Mouse (Mus musculus): ENCODE data around the gene Trabd2b.

The Trabd2b gene

DNA sequence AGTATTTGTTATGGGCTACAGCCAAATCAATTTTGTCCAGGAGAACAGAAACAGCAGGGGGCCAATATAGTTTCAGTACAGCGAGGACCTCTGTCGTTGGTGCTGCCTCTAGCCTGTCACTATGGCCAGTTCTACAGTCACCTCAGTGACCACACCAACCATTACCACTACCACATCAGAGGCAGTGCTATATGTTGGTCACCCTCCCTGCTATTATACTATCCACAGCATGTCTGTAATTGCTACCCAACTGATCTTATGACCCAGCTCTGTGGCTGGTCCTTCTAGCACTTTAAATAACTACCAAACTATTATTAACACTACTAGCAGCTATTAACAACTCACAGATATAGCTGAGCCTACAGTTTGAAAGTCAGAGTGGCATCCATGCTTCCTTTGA lies 87.5 kb downstream of the Trabd2b start:
- no peak for DNase-seq (ENCODE audit: low read depth, low spot score)

DNA sequence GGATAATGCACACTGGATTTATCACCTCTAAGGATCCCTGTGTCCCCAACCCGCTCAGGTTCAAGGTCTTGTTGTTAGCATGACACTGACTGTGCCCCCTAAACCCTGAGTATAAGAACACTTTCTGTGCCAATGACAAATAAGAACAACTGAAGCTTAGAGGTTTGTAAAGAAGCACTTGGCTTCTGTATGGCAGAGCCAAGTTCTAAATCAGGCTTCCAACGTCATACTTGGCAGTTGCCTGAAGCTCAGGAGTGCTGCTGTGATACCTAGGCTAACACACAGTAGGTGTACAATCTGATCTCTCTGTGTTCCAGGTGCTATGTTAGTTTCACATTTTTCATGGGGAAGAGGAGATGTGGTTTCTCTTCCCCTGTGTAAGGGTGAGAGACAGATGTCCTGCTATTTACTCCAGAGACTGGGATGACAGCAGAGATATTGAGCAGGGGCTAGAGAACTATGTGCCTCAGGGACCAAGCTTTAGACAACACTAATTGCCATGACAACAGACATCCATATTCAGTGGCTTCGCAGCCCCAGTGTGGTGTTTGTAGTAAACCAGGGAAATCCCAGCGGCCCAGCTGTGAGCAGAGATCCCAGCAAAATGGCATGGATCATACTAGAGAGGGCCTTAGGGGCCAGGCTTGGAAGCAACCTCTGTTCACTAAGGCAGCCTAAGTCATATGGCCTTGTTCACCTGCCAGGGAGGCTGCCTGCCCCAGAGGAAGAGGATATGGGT lies 89.3 kb downstream of the Trabd2b start:
- no peak for DNase-seq (ENCODE audit: low read depth, low spot score)

GRCm38 (mm10) chr4:114499650-114500049 lies 93.1 kb downstream of the Trabd2b start:
- DNase-seq (ENCODE audit: low read depth, low spot score) = no peak

GRCm38 (mm10) chr4:114500317-114500716 lies 93.8 kb downstream of the Trabd2b start:
- DNase-seq (ENCODE audit: low read depth, low spot score) = no peak

DNA sequence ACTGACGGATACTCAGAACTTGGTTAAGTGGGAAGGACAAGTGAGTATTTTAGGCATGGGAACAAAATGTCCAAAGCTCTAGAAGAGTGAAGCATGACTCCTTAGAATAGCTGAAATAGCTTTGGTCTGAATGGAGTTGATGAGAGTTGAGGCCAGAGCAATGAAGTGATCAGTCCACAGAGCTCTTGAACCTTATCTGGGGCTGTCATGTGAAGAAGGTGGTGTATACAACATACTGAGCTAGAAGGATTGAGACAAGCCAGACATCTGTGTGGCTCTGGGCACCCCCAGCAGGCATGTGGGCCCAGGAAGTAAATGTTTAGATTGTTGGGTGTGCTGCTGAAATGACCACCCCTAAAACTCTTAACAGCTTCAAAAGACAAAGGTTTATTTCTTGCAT lies 94.5 kb downstream of the Trabd2b start:
- DNase-seq (ENCODE audit: low read depth, low spot score) = no peak

- DNase-seq (ENCODE audit: low read depth, low spot score) = no peak
Measured at GRCm38 (mm10) chr4:114501611-114502010, 95.1 kb downstream of the Trabd2b start.

DNA sequence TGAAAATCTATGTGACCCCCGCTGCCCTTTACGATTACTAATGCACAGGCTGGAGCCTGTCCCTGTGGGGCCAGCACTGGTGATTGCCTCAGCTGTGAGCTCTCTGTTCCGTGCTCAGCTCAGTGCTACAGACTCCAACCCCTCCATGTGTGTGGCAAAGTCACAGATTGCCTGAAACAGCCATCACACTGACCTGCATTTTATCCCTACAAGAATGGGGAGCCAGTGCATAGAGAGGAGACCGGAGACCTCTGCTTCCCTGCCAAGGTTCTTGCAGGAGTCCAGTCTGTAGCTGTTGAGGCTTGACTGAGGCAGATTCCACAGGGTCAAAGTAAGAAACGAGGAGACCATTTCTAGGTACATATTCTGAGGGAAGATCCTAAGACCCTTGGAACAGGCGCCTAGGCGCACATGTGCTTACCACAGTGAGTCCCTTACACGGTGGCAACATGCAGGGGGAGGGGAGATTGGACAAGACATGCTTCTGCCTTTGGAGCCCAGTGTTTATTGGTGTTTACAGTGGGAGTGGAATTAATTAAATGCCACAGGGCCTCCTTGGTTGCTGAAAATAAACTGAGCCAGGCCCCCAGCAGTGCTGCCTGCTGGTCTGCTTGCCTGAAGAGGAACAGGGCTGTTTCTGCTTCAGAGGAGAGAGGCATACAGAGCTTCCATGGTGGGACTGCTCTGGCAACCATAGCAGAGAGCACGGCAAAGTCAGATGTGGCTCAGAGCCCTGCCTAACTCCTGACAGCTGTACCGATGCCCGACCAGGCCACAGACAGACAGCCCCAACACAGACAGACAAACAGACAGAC lies 97.9 kb downstream of the Trabd2b start:
- DNase-seq (ENCODE audit: low read depth, low spot score) = no peak

GRCm38 (mm10) chr4:114509601-114510000 lies 103.1 kb downstream of the Trabd2b start:
- no peak for DNase-seq (ENCODE audit: low read depth, low spot score)

DNA sequence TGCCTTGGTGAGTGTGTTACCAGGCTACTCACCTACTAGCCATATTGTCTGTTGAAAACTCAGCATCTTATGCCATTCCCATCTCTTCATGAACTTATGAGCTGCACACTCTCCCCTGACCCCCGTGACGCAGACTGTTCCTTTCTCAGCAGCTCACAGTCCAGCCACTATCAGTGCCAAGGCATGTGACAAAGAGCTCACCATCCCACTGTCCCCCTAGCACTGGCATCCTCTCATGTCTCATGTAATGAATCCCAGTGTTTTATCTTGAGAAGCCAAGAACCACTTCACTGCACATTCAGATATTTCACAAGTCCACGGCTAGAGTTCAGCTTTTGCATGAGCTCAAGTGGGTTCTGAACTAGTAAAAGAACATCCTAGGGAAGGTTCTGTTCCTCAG lies 105.1 kb downstream of the Trabd2b start:
- DNase-seq (ENCODE audit: low read depth, low spot score) = no peak

- DNase-seq (ENCODE audit: low read depth, low spot score) = no peak
Measured at GRCm38 (mm10) chr4:114513149-114513548, 106.6 kb downstream of the Trabd2b start.

GRCm38 (mm10) chr4:114515330-114515771 lies 108.8 kb downstream of the Trabd2b start:
- no peak for DNase-seq (ENCODE audit: low read depth, low spot score)

DNA sequence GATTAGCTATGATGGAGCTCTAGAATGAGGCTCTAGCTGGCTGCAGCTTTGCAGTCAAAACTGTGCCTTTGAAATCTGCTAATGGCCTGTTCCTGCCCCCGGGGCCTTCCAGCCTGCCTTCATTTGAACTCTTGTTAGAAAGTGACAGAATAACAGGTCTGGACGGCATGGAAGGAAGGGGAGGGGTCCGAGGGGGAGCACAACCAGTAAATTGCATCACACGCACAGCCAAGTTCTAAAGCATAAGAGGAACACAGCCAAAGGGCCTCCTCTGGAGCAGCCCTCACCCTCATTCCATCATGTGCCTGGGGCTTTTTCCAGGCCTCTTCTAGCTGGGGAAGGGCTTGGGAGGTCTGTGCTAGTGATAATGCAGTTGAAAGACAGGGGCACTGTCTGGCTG lies 110.1 kb downstream of the Trabd2b start:
- DNase-seq (ENCODE audit: low read depth, low spot score) = no peak

- DNase-seq (ENCODE audit: low read depth, low spot score) = no peak
Measured at GRCm38 (mm10) chr4:114518061-114518460, 111.5 kb downstream of the Trabd2b start.

GRCm38 (mm10) chr4:114518571-114518970 lies 112.0 kb downstream of the Trabd2b start:
- DNase-seq (ENCODE audit: low read depth, low spot score) = no peak

DNA sequence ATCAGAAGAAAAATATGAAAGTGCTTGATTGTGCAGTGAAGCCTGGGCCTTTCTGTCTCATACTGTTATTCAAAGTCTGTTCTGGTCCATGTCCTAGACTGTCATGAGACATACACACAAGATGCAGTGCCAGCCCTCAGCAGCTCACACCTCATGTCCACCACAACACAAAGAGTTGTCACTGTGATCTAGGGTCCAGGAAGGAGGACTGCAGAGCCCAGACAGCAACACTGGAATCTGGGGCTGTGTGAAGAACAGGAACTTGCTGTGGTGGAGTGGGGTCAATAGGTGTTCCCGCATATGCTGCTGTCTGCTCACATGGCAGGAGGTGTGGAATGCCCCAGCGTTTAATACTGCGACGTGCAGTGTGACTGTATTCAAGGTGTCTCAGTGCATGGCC lies 112.8 kb downstream of the Trabd2b start:
- DNase-seq (ENCODE audit: low read depth, low spot score) = no peak

DNA sequence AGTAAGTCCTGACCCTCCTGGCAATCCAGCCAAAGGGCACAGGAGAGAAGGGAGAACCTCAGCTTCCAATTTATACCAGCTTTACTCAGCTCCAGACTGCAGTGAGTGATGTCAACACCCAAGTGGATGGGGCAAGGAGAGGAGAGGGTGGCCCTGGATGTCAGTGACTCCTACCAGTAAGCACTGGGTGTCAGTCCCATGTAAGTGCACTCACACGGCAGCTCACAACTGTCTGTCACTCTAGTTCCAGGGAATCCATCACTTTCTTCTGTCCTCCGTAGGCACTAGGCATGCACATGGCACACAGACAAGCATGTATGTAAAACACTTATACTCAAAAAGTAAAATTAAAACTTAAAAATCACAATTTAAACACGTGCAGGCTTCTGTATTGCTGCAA lies 113.4 kb downstream of the Trabd2b start:
- DNase-seq (ENCODE audit: low read depth, low spot score) = no peak

DNA sequence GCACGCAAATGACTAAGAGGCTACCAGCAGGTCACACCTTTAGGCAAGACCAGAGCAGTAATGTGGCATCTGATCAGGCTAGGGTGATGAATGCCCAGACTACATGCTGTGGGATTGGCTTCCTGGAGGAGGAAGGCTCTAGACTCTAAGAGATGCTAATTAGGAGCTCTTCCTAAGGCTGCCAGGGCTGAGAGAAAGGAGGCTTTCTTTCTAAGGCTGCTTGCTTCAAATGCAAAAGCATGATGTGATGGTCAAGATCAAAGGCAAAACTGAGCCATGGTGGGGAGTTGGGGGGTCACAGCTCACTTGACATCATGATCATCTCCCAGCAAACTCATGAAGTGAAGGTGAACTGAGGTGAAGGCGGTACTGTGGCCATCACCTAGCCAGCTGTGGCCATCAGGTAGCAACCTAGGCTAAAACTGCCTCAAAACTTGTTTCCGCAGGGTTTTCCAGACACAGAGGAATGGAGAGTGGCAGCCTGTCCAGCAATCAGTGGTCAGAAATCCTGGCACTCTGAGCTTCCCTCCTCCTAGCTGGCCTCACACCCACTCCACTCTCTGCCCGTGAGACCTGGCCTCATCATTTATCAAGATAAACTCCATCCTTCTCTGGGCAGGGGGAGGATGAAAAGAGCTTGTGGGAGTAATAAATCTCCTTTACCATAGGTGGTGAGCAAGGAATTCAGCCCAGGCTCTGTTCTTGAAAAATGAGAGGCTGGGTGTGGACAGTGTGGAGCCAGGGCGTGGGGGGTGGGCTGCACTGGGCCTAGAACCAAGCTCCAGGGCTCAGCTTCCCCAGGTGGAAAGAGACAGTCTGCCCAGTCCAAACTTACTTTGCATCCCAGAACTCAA lies 117.0 kb downstream of the Trabd2b start:
- no peak for DNase-seq (ENCODE audit: low read depth, low spot score)

DNA sequence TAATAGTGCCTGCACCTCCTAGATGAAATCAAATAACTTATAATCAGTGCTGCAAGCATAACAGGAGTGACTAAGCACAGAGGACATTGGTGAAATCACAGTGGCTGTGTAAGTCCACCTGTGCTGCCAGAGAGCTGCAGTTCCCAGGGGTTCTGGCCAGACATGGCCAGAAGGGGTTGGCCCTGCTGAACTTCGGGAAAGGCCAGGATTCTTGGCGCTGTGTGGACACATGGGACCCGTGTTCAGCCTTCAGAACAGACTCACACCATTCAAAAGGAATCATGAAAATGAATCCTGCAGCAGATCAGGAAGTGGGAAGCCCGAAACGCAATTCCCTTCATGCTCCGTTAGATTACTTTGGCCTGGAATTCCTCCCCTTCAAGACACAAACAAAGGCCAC lies 125.1 kb downstream of the Trabd2b start:
- DNase-seq (ENCODE audit: low read depth, low spot score) = no peak

DNA sequence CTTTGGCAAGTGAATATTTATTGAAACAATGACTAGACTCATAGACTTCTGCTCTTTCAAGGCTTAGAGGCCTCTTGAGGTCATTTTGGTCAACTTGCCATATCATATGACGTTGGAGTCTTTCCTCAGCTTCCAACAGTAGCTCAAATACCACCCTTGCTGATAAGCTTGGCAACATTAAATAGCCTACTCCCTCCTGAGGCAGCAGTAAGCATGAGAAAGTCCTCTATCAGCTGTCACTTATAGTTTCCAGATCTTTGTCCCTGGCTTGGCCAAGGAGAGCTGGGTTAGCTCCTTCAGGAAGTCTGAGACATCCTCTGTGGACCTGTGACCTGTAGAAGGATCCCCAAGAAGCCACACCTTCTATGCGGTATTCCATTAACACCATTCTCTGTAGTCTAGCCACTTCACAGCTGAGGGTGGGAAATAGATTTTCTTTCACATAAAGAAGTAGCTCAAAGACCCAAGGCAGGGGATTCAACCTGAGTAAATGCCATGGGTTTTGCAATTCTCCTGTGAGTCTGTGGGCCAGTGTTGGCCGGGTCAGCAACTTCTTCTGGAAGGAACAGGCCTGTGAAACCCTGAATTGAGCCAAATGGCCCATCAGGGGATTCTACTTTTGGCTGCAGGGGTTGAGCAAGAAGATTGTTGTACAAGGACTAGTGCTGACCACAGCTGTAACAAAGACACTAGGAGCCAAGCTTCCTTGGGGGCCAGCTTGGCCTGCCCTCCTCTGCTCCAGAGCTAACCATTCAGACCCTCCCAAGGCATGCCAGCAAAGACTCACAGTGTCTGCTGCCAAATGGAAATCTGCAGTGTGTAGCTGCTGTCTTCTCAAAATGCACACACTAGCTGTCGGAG lies 127.6 kb downstream of the Trabd2b start:
- no peak for DNase-seq (ENCODE audit: low read depth, low spot score)

DNA sequence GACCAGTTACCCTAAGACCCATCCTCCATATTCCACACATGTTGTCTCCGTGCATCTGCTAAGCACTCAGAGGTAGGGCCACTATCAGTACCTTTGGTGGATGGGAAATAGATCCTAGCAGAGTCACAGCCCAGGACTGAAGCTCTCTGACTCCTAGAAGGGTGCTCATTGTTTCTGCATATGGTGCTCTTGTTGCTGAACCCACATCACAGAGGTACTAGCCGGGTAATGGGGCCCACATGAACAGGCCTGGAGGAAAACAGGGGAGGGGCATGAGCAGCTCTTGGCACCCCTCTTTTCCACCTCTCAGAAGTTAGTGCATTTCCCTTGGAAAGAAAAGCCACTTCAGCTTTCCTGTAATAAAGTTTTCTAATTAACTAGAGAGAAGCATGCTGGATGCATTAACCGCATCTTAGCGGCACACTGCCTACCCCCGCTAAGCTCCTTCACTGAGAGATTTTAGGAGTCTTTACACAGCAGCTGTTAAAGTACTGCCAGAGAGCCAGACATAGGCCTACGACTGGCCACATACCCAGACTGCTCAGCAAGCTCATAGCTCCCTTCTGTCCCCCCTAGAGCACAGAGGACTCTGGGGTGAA lies 131.0 kb downstream of the Trabd2b start:
- DNase-seq (ENCODE audit: low read depth, low spot score) = no peak

GRCm38 (mm10) chr4:114540031-114540430 lies 133.5 kb downstream of the Trabd2b start:
- no peak for DNase-seq (ENCODE audit: low read depth, low spot score)
